Mouse (Mus musculus) erythroblast, embryonic 14.5 days (primary cell): ENCODE measurements around the gene Kcns1. TPM values are rescaled to one million over a fixed set of nuclear protein-coding genes. Genes with fewer than 3 reads are reported as not detected.

Experiments used
- H3K27me3 ChIP-seq: 2 replicates; pipeline ENCODE4 v1.6.1; 2012; ENCODE audit warnings: inconsistent platforms; ENCODE audit not compliant: control insufficient read depth
- H3K36me3 ChIP-seq: 2 replicates; pipeline ENCODE4 v1.6.1; 2012; ENCODE audit warnings: mild to moderate bottlenecking, inconsistent platforms; ENCODE audit not compliant: control insufficient read depth
- H3K4me1 ChIP-seq: 2 replicates; pipeline ENCODE4 v1.6.1; 2012; ENCODE audit warnings: inconsistent platforms; ENCODE audit not compliant: control insufficient read depth
- H3K4me3 ChIP-seq: replicated peaks from 2 replicates; pipeline ENCODE3; 2012; ENCODE audit warnings: moderate library complexity, mild to moderate bottlenecking, inconsistent platforms
- H3K9me3 ChIP-seq: 2 replicates; pipeline ENCODE4 v1.6.1; 2012; ENCODE audit warnings: low read length, inconsistent platforms, mixed read lengths; ENCODE audit not compliant: control insufficient read depth
- GATA1 ChIP-seq: IDR thresholded peaks from 2 replicates; pipeline ENCODE4 v1.6.1; 2012; ENCODE audit warnings: low read length, inconsistent platforms, mixed read lengths
- TAL1 ChIP-seq: IDR thresholded peaks from 3 replicates; pipeline ENCODE4 v1.6.1; 2012; ENCODE audit warnings: low read length, inconsistent platforms, mixed read lengths
- polyA plus RNA-seq: library from polyadenylated mRNA; stranded (reverse); fragments of >175 nt; gene quantifications from 2 replicates; pipeline ENCODE4 v1.2.3, GENCODE M21; 2012

Kcns1 gene
- polyA plus RNA-seq, 1 experiment, result not detected

DNA sequence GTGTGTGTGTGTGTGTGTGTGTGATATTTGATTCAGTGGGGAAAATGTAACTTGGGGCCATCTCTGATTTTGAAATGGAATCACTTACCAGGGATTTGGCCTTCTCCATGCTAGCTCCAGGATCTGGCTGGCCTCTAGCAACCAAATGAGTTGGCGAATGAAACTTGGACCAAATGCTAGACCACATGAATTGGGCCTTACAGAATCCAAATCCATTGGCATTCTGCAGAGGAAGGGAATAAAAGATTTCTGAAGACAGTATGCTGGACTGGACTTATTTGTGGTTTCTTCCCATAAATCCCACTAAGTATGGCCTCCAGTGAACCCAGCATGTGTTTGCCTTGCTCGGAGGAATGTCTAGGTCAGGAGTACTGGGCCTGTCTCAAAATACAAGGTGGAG lies 12.1 kb downstream of the Kcns1 start:
- Histone ChIP-seq H3K4me3 (no peak overlapping the region), H3K9me3 (no peaks in the 10 kb centered on the region), H3K27me3 (no peaks in the 10 kb centered on the region), H3K4me1 (no peaks in the 10 kb centered on the region), H3K36me3 (peaks cover 11% of the 10 kb centered on the region)
- no peak for TF ChIP-seq GATA1
- TF ChIP-seq TAL1, result no peak

DNA sequence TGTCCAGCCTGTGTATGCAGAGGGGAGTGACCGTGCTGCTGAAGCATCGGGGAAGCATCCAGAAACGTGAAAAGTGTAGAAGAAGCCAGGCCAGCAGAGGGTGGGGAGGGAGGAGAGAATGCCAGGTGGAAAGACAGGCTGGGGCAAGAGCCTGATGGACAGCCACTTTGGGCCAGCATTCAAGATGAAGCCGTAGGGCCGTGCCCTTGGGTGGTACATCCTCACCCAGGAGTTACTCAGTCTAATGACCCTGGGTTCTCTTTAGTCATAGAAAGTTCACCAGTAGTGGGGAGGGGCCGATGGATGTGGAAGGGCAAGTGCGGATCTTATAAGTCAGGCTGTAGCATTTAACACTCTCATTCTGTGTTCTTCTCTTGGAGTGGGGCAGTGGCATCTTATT lies 14.8 kb downstream of the Kcns1 start:
- H3K27me3 ChIP-seq, result no peaks in the 10 kb centered on the region
- no peaks in the 10 kb centered on the region for H3K4me1 ChIP-seq
- H3K36me3 ChIP-seq, result peaks cover 34% of the 10 kb centered on the region
- H3K9me3 ChIP-seq, result no peaks in the 10 kb centered on the region
- no peak overlapping the region for H3K4me3 ChIP-seq
- no peak for TF ChIP-seq GATA1
- no peak for TF ChIP-seq TAL1

DNA sequence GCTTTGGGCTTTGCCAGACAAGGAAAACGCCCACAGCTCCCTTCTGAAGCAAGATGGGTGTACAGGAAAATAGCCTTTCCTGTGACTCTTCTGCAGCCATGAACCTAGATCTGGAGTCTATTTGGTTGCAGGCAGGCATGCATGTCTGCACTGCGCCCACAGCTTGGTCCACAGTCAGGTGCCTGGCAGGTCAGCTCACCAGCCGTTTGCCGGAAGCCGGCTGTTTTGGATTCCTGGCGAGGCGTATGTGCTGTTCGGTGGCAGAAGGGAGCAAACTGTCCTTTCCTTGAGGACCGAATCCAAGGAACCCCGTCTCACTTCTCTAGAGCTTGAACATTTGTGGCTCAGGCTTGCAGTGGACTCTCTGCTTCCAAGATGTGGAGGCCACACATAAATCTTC lies 16.9 kb downstream of the Kcns1 start:
- Histone ChIP-seq H3K27me3 (no peaks in the 10 kb centered on the region), H3K36me3 (peaks cover 42% of the 10 kb centered on the region), H3K4me3 (no peak overlapping the region), H3K4me1 (no peaks in the 10 kb centered on the region), H3K9me3 (no peaks in the 10 kb centered on the region)
- TF ChIP-seq TAL1, result no peak
- no peak for TF ChIP-seq GATA1

DNA sequence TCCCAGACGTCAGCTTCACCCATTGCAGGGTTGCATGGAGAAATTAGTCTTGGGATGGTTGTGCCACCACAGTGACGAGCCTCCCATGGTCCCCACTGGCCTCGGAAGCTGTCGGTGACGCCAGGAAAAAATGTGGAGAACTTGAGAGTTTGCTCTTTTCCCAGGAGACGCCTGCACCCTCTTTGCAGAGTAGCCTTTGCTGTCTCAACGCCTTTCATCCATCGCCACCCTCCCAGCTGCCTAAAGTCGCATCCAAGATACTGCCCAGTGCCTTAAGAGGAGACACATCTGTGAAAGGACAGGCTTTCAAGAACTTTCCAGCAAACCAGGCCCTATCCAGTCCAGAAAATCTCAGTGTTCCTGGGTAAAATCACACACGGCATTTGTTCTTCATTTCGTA lies 18.6 kb downstream of the Kcns1 start:
- H3K36me3 ChIP-seq, result peaks cover 45% of the 10 kb centered on the region
- H3K9me3 ChIP-seq, result no peaks in the 10 kb centered on the region
- H3K4me1 ChIP-seq, result no peaks in the 10 kb centered on the region
- no peaks in the 10 kb centered on the region for H3K27me3 ChIP-seq
- no peak for TF ChIP-seq TAL1
- no peak for TF ChIP-seq GATA1
- H3K4me3 ChIP-seq, result no peak overlapping the region

DNA sequence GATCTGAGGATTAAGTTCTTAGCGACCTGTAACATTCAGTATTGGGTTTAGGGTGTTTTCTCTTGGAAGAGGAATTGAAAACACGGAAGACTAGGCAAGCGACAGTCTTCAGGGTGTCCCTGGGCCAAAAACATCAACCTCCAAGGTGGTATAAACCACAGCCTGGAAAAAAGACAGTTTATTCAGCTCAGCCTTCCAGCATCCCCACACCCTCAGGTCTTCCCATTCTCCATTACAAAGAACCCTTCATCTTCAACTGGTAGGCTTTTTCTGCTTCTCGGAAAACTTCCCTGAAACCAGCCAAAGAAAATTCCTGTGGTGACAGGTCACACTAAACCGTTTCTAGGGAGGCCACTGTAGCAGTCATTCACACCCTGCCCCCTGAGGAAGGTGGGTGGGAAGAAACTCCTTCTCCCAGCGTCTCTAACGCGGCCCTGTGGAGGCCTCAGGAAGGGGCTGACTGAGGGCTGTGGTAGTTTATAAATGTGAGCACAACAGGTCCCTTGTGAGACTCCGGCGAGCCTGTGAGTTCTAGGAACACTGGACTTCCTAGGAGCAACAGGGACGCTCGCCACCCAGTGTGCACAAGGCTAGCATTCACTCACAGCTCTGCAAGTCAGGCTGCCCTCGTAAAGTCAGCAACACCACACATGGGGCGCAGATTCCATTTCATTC lies 20.7 kb downstream of the Kcns1 start:
- Histone ChIP-seq H3K9me3 (no peaks in the 10 kb centered on the region), H3K4me1 (no peaks in the 10 kb centered on the region), H3K4me3 (no peak overlapping the region), H3K36me3 (peaks cover 43% of the 10 kb centered on the region), H3K27me3 (no peaks in the 10 kb centered on the region)
- TF ChIP-seq TAL1 (no peak), GATA1 (no peak)

DNA sequence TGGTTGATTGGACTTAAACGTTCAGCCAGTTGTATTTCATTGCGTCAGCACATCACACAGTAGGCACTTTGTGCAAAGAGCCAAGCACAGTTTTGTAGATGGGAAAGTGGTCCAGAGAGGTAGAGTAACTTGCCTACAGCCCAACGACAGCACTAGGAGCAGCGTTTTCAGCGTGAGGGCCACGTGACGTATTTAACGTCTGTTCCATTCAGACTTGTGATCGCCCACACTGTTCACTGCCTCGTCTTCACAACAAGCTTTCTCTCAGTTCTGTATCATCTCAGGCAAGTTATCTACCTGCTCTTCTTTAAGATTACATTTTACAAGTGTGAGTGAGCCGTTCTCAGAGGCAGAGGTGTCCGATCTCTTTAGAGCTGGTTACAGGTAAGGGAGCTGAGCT lies 24.4 kb downstream of the Kcns1 start:
- TF ChIP-seq GATA1 (no peak), TAL1 (no peak)
- no peaks in the 10 kb centered on the region for H3K27me3 ChIP-seq
- H3K9me3 ChIP-seq, result no peaks in the 10 kb centered on the region
- H3K4me1 ChIP-seq, result no peaks in the 10 kb centered on the region
- peaks cover 22% of the 10 kb centered on the region for H3K36me3 ChIP-seq
- no peak overlapping the region for H3K4me3 ChIP-seq

DNA sequence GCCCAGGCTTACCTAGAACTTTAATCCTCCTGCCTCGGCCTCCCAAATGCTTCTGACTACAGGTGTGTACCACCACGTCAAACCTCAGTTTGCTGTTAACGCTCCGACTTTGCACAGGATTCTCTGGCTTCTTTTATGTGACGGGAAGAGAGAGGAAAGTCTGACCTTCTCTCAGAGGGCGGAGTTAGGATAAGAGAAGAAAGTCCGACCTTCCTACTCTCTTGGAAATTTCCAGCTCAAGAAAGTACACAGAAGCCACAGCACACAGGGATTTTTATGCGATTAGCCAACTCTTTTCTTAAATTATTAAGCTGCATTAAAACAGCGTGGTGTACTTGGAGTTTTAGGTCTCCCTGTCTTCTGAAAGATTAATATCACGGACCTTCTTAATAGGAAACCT lies 26.4 kb downstream of the Kcns1 start:
- Histone ChIP-seq H3K4me3 (no peak overlapping the region), H3K4me1 (no peaks in the 10 kb centered on the region), H3K36me3 (peaks cover 15% of the 10 kb centered on the region), H3K27me3 (no peaks in the 10 kb centered on the region), H3K9me3 (no peaks in the 10 kb centered on the region)
- TF ChIP-seq GATA1 (no peak), TAL1 (no peak)

DNA sequence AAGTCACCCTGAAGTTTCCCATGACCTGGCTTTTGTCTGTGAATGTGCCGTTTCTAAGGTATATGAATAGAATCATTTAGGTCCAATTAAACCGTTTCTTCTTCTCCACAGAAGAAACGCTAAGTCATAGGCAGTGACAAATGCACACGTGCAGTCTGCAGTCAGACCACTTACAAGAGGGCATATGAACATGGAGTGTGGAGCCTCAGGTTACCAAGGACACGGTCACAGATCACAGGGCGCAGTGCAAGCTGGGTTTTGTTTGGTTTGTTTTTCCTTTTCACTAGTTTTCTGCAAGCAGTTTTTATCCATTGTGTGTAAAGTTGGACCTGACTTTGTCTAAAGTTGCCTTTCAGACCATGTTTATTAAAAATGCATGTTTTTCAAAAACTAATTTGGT lies 26.9 kb downstream of the Kcns1 start:
- H3K9me3 ChIP-seq, result no peaks in the 10 kb centered on the region
- H3K36me3 ChIP-seq, result peaks cover 15% of the 10 kb centered on the region
- no peaks in the 10 kb centered on the region for H3K27me3 ChIP-seq
- no peaks in the 10 kb centered on the region for H3K4me1 ChIP-seq
- TF ChIP-seq TAL1 (no peak), GATA1 (no peak)
- no peak overlapping the region for H3K4me3 ChIP-seq

DNA sequence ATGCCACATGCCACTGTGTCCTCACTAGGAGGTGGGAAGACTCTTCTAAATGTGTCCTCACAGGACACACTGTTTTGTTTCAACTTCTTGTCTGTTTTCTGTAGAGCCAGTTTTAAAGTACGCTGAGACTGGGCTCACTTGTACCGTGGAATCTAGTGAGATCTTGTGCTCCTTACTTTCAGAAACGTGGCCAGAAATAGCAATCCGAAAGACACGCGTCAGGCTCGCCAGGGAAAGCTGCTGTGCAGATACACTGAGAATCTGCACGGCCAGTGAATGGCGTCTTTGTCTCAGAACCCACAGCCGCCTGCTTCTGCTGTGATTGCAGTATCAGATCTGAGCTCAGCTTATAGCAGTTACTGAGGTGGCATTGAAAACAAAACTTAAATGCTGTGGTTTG lies 28.9 kb downstream of the Kcns1 start:
- H3K27me3 ChIP-seq, result no peaks in the 10 kb centered on the region
- H3K9me3 ChIP-seq, result no peaks in the 10 kb centered on the region
- peaks cover 15% of the 10 kb centered on the region for H3K36me3 ChIP-seq
- no peak for TF ChIP-seq TAL1
- H3K4me1 ChIP-seq, result no peaks in the 10 kb centered on the region
- no peak overlapping the region for H3K4me3 ChIP-seq

DNA sequence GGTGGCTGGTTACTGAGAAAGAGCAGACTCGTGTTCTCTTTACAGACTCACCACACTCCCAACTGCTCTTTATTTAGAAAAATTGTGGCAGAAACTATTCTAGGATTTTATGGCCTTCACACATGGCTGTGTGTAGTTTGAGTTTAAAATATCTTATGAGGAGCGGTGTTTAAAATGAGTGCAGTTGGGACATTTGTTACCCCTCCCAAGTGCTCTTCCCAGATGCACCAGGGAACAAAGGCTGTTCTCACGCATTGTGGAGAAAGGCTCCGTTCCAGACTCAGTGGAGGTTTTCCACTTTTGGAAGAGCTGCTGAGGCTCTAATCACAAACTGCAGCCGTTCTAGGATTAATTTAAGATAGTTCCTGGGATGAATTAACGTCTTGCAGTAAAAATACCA lies 33.2 kb downstream of the Kcns1 start:
- peaks cover 12% of the 10 kb centered on the region for H3K36me3 ChIP-seq
- no peaks in the 10 kb centered on the region for H3K9me3 ChIP-seq
- no peaks in the 10 kb centered on the region for H3K4me1 ChIP-seq
- H3K4me3 ChIP-seq, result no peak overlapping the region
- TF ChIP-seq GATA1 (no peak), TAL1 (no peak)
- no peaks in the 10 kb centered on the region for H3K27me3 ChIP-seq
